Mouse (Mus musculus) forebrain, embryonic 10.5 days (tissue): Measurements from ENCODE around the gene Clta. TPM values are rescaled to one million over a fixed set of nuclear protein-coding genes. Genes with fewer than 3 reads are reported as not detected.
A peak's percentile ranks its signal among the peaks of the same experiment; 100 is the strongest.

Experiments
- DNase-seq: peaks from one replicate; pipeline ENCODE4 v3.0.0-alpha.2; 2017; ENCODE audit warnings: low spot score; ENCODE audit errors: extremely low spot score
- H3K27ac ChIP-seq: fragments of 300-500 bp; sonication (generic); 2 replicates; pipeline ENCODE4 v1.5.1; 2016; ENCODE audit warnings: mild to moderate bottlenecking
- H3K27me3 ChIP-seq: fragments of 300-500 bp; sonication (generic); 2 replicates; pipeline ENCODE4 v1.6.1; 2016; ENCODE audit warnings: mild to moderate bottlenecking; ENCODE audit not compliant: poor library complexity, severe bottlenecking
- H3K36me3 ChIP-seq: fragments of 300-500 bp; sonication (generic); replicated peaks from 2 replicates; pipeline ENCODE4 v1.6.1; 2016; ENCODE audit warnings: mild to moderate bottlenecking, moderate library complexity
- H3K4me1 ChIP-seq: fragments of 300-500 bp; sonication (generic); 2 replicates; pipeline ENCODE4 v1.6.1; 2016
- H3K4me3 ChIP-seq: fragments of 300-500 bp; sonication (generic); 2 replicates; pipeline ENCODE4 v1.5.1; 2016; ENCODE audit warnings: mild to moderate bottlenecking, moderate library complexity
- H3K9me3 ChIP-seq: fragments of 300-500 bp; sonication (generic); 2 replicates; pipeline ENCODE4 v1.6.1; 2016; ENCODE audit warnings: mild to moderate bottlenecking, moderate library complexity
- WGBS: fragments of 180-500 bp; shearing (Covaris S2); methylation state at CpG from one replicate; pipeline ENCODE4 v1.1.7; 2016; 5-methylcytosine and 5-hydroxymethylcytosine counted together
- polyA plus RNA-seq: library from polyadenylated mRNA; unstranded; fragments of >200 nt; fragmentation: Nextera tagmentation; extraction: Ambion mirVana; gene quantifications from 2 replicates; pipeline ENCODE4 v1.2.1, GENCODE M21; 2016

Clta gene
- polyA plus RNA-seq, 1 experiment from 2014 or later = 179 TPM

DNA sequence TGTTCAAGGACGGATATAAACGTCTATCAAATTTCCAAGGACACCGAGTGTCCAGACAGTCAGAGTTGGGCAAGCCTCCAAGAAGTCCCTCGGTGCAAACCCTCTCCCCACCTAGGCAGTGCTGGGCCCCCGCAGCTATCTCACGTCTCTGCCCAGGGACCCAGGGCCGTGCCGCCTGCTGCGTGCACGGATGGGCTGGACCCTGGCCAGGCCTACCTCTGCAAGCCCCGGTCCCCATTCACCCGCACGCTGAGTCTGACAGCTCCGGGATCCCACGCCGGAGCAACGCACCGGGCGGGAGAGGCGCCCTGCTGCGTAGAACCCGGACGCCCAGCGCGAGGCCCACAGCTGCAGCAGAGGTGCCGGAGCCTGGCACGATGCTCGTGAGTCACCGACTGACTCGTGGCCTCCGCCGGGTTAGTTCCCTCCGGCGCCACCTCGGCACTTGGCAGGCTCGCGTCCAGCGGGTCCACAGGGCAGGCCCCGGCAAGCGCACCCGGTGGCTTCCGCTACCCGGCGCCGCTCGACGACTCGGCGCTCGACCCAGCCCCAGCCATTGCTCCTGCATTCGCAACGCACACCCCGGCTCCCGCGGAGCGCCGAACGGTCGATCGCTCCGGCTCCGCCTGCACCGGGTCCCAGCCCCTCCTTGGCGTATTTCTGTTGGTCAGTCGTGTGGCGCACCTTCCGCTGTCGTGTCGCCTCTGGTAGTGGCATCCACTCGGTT lies 68.1 kb downstream of the Clta start:
- Histone ChIP-seq H3K9me3 (no peaks in the 10 kb centered on the region), H3K4me1 (peaks cover 32% of the 10 kb centered on the region), H3K27me3 (no peaks in the 10 kb centered on the region), H3K4me3 (peak overlapping the region; percentile 83), H3K36me3 (no peaks in the 10 kb centered on the region), H3K27ac (peak overlapping the region; percentile 88)
- peak; percentile 88 for DNase-seq
- under 1% methylated on average over 70 of the region's 70 CpGs for WGBS

DNA sequence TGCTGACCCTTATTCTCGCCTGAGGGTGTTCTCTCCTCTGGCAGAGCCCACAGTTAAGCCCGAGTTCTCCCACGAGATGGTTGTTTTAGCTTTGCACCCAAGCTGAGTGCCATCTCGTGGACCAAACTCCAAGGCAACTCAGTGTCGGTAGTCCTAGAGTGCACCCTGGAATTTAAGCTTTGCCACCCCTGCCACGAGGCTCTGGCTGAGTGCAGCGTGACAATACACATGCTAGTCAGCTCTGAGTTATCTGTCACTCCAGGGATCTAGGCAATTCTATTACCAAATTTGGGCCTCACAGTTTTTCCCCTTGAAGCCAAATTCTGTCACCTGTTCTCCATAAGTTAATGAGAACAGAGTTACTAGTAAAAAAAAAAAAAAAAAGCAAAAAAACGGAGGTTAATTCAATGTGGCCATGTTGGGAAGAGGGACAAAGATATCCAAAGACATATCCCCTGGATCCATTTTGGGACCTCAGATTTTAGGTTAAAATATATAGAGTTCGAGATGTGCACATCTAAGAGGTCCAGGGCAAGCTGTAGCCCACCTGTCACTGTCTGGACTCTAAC lies 68.7 kb downstream of the Clta start:
- H3K4me3 ChIP-seq = peak overlapping the region; percentile 83
- 11% methylated on average over 9 of the region's 9 CpGs for WGBS
- H3K9me3 ChIP-seq = no peaks in the 10 kb centered on the region
- peaks cover 32% of the 10 kb centered on the region for H3K4me1 ChIP-seq
- no peaks in the 10 kb centered on the region for H3K36me3 ChIP-seq
- H3K27me3 ChIP-seq = no peaks in the 10 kb centered on the region
- peak overlapping the region; percentile 88 for H3K27ac ChIP-seq
- no peak for DNase-seq

DNA sequence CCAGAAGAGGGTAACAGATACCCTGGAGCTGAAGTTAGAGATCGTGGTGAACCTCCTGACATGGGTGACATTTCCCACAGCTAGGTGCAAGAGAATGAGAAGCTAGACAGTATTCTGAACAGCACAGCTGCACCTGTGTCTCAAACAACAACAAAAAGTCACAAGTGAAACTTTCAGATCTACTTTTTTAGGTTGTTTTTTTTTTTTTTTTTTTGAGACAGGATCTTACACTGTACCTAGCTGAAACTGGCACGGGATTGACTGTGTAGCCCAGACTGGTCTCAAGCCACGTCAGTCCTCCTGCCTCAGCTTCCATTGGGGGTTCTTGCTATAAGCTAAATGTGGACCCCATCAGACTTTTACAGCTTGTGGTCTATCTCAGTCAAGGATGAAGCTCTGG lies 69.5 kb downstream of the Clta start:
- H3K4me3 ChIP-seq = no peak overlapping the region
- 84% methylated on average over 3 of the region's 3 CpGs for WGBS
- H3K27ac ChIP-seq = no peak overlapping the region
- H3K27me3 ChIP-seq = no peaks in the 10 kb centered on the region
- no peaks in the 10 kb centered on the region for H3K36me3 ChIP-seq
- H3K9me3 ChIP-seq = no peaks in the 10 kb centered on the region
- no peak for DNase-seq
- peaks cover 28% of the 10 kb centered on the region for H3K4me1 ChIP-seq

- Histone ChIP-seq H3K27ac (no peak overlapping the region), H3K27me3 (no peaks in the 10 kb centered on the region), H3K36me3 (no peaks in the 10 kb centered on the region), H3K9me3 (no peaks in the 10 kb centered on the region), H3K4me3 (no peak overlapping the region), H3K4me1 (peaks cover 28% of the 10 kb centered on the region)
- no peak for DNase-seq
- WGBS = 78% methylated on average over 4 of the region's 4 CpGs
Observed at GRCm38 (mm10) chr4:44074422-44074821, 70.2 kb downstream of the Clta start.

- no peak overlapping the region for H3K4me3 ChIP-seq
- 90% methylated on average over 7 of the region's 7 CpGs for WGBS
- no peaks in the 10 kb centered on the region for H3K4me1 ChIP-seq
Observed at GRCm38 (mm10) chr4:44078358-44078933, 74.2 kb downstream of the Clta start.

More at GRCm38 (mm10) chr4:44078358-44078933, 74.2 kb downstream of the Clta start:
- no peak for DNase-seq
- H3K27ac ChIP-seq = no peak overlapping the region
- no peaks in the 10 kb centered on the region for H3K27me3 ChIP-seq
- H3K36me3 ChIP-seq = no peaks in the 10 kb centered on the region
- H3K9me3 ChIP-seq = no peaks in the 10 kb centered on the region

Other genes with a start within 250 kb of the Clta start
- not detected in 2 replicates for gene Olfr159, start 233.4 kb upstream of the Clta start, polyA plus RNA-seq
- gene Olfr156, start 180.6 kb upstream of the Clta start, polyA plus RNA-seq = not detected in 2 replicates
- gene Olfr157, start 164.3 kb upstream of the Clta start, polyA plus RNA-seq = not detected in 2 replicates
- gene Olfr155, start 152.9 kb upstream of the Clta start, polyA plus RNA-seq = not detected in 2 replicates
- gene Reck, start 128.9 kb upstream of the Clta start, polyA plus RNA-seq = 9.4 and 11.2 TPM in 2 replicates
- gene Glipr2, start 47.1 kb upstream of the Clta start, polyA plus RNA-seq = 52.7 and 52.8 TPM in 2 replicates
- gene Ccin, start 21.0 kb upstream of the Clta start, polyA plus RNA-seq = not detected in 2 replicates
- gene Gne, start 79.7 kb downstream of the Clta start, polyA plus RNA-seq = 18.0 and 19.2 TPM in 2 replicates
- gene Rnf38, start 229.3 kb downstream of the Clta start, polyA plus RNA-seq = 34.2 TPM in 2 replicates